Mouse (Mus musculus): Measurements from ENCODE around the gene Arhgef7. TPM values are rescaled to one million over a fixed set of nuclear protein-coding genes. Genes with fewer than 3 reads are reported as not detected.

The Arhgef7 gene
- total RNA-seq (2023) = 55.5 TPM

GRCm38 (mm10) chr8:11727651-11728481 is at the start of gene Arhgef7:
TSS of gene Arhgef7 (plus strand) at chr8:11727721.

DNA sequence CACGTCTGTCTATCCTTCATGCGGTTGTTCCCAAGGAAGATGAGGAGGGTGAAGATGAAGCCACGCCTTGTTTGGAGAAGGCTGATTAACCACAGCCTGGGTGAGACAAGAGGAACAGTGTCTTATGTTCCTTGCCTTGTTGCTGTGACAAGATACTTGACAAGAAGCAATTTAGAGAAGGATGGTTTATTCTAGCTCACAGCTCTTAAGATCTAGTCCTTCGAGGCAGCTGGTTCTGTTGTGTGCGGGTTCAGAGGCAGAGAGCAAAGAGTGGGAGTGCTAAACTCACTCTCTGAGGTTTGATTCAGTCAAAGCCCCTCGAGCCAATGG is 26.5 kb upstream of the Arhgef7 start, which contains the start of gene 1700016D06Rik:
Gene 1700016D06Rik (minus strand): TSS at position 31 of the 330 bp plus-strand sequence.

DNA sequence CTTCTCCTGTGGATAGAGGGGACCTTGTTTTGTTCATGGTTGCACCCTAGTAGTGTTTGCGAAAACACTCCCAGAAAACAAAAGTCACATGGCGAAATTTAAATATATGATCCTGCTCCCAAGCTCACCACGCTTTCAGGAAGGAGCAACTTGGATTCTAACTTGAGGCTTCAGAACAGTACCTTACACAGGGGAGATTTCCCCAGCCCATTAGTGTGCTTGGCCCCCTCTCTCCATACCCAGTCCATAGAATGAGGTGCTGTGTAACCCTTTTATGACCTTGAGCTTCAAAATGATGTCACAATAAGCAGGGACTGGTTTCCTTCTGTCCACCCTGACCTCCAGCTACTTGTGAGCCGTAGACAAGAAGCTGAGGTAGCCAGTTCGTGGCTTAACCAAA is 112.7 kb downstream of the Arhgef7 start, which contains the start of gene Tex29:
Gene Tex29 (plus strand): TSS at position 301 of the 400 bp plus-strand sequence.

Other genes starting within 250 kb of the Arhgef7 start
- gene Rab20, start 249.0 kb upstream of the Arhgef7 start, total RNA-seq (2023) = 7.5 TPM
- 40.7 TPM for gene Naxd, start 230.2 kb upstream of the Arhgef7 start, total RNA-seq (2023)
- 39.7 TPM for gene Cars2, start 176.9 kb upstream of the Arhgef7 start, total RNA-seq (2023)
- 52.7 TPM for gene Ing1, start 172.2 kb upstream of the Arhgef7 start, total RNA-seq (2023)
- 102 TPM for gene Ankrd10, start 92.0 kb upstream of the Arhgef7 start, total RNA-seq (2023)
- gene 1700016D06Rik, start 26.7 kb upstream of the Arhgef7 start, total RNA-seq (2023) = not detected
- not detected for gene Tex29, start 112.8 kb downstream of the Arhgef7 start, total RNA-seq (2023)

Measured in CD4-positive naive resting alpha-beta T cell, adult 76 days (primary cell).